Mouse (Mus musculus) thymus, adult 2 months (tissue): ENCODE data around the gene Efcc1. TPM values are rescaled to one million over a fixed set of nuclear protein-coding genes. Genes with fewer than 3 reads are reported as not detected.

Experiments
- DNase-seq: peaks from one replicate; pipeline ENCODE4 v3.0.0; 2021
- H3K27ac ChIP-seq: fragments of 200-500 bp; 2 replicates; pipeline ENCODE4 v1.5.1; 2012; ENCODE audit warnings: low read length, control low read depth; ENCODE audit not compliant: control insufficient read depth, insufficient read depth
- H3K27me3 ChIP-seq: fragments of 200-500 bp; 2 replicates; pipeline ENCODE4 v1.6.1; 2012; ENCODE audit warnings: mild to moderate bottlenecking, low read length, moderate library complexity, mixed read lengths; ENCODE audit not compliant: control insufficient read depth, insufficient read depth
- H3K36me3 ChIP-seq: fragments of 200-500 bp; 2 replicates; pipeline ENCODE4 v1.6.1; 2012; ENCODE audit warnings: mild to moderate bottlenecking, low read length, moderate library complexity; ENCODE audit not compliant: control insufficient read depth, insufficient read depth
- H3K4me1 ChIP-seq: fragments of 200-500 bp; replicated peaks from 2 replicates; pipeline ENCODE4 v1.6.1; 2012; ENCODE audit warnings: low read length; ENCODE audit not compliant: control insufficient read depth, insufficient read depth
- H3K4me3 ChIP-seq: fragments of 200-500 bp; 2 replicates; pipeline ENCODE4 v1.5.1; 2012; ENCODE audit warnings: mild to moderate bottlenecking, low read length, control low read depth, moderate library complexity; ENCODE audit not compliant: control insufficient read depth, insufficient read depth
- CTCF ChIP-seq: fragments of 200-500 bp; IDR thresholded peaks from 2 replicates; pipeline ENCODE4 v1.5.1; 2012; ENCODE audit warnings: mild to moderate bottlenecking, control low read depth, low read length, moderate library complexity, borderline replicate concordance; ENCODE audit not compliant: control insufficient read depth, poor library complexity, insufficient read depth; ENCODE audit errors: extremely low read depth
- POLR2A ChIP-seq: fragments of 200-500 bp; IDR thresholded peaks from 2 replicates; pipeline ENCODE4 v1.6.1; 2012; ENCODE audit warnings: mild to moderate bottlenecking, low read length, control low read depth, moderate library complexity; ENCODE audit not compliant: control insufficient read depth, poor library complexity, insufficient read depth; ENCODE audit errors: extremely low read depth
- WGBS: fragments of 180-500 bp; shearing (Covaris S2); methylation state at CpG from one replicate; pipeline ENCODE4 v1.1.7; 2018; 5-methylcytosine and 5-hydroxymethylcytosine counted together
- polyA plus RNA-seq: library from polyadenylated mRNA; depleted of rRNA; stranded (reverse); fragments of >200 nt; gene quantifications from 2 replicates; pipeline ENCODE4 v1.2.3, GENCODE M21; 2012

Gene Efcc1
- polyA plus RNA-seq, 1 experiment = 0.55 TPM

- Histone ChIP-seq H3K4me1 (no peaks in the 10 kb centered on the region), H3K4me3 (no peak overlapping the region), H3K27me3 (no peaks in the 10 kb centered on the region), H3K27ac (no peak overlapping the region), H3K36me3 (no peaks in the 10 kb centered on the region)
- WGBS = 80% methylated on average over 1 of the region's 1 CpGs
- DNase-seq = no peak
- TF ChIP-seq POLR2A (no peak), CTCF (no peak)
Observed at GRCm38 (mm10) chr6:87776663-87777062, 46.0 kb downstream of the Efcc1 start.

GRCm38 (mm10) chr6:87777842-87778241 is 47.2 kb downstream of the Efcc1 start, which contains the start of gene Gp9:
TSS of gene Gp9 (plus strand) at chr6:87778072.
- no peaks in the 10 kb centered on the region for H3K36me3 ChIP-seq
- H3K4me3 ChIP-seq = no peak within 1 kb of the TSS
- no peak within 1 kb of the TSS for H3K27ac ChIP-seq
- WGBS = 4% methylated on average over 2 of the region's 2 CpGs
- TF ChIP-seq CTCF = no peak
- no peak for TF ChIP-seq POLR2A
- no peaks in the 10 kb centered on the region for H3K27me3 ChIP-seq
- DNase-seq = no peak
- H3K4me1 ChIP-seq = no peaks in the 10 kb centered on the region

GRCm38 (mm10) chr6:87778294-87779173 is 47.9 kb downstream of the Efcc1 start:
- no peaks in the 10 kb centered on the region for H3K4me1 ChIP-seq
- no peak overlapping the region for H3K4me3 ChIP-seq
- no peak for DNase-seq
- H3K27me3 ChIP-seq = no peaks in the 10 kb centered on the region
- H3K36me3 ChIP-seq = no peaks in the 10 kb centered on the region
- no peak for TF ChIP-seq POLR2A
- TF ChIP-seq CTCF = no peak
- WGBS = 56% methylated on average over 11 of the region's 11 CpGs
- H3K27ac ChIP-seq = no peak overlapping the region

- TF ChIP-seq CTCF (no peak), POLR2A (no peak)
- Histone ChIP-seq H3K27ac (no peak overlapping the region), H3K4me3 (no peak overlapping the region), H3K36me3 (no peaks in the 10 kb centered on the region), H3K4me1 (no peaks in the 10 kb centered on the region), H3K27me3 (no peaks in the 10 kb centered on the region)
- no peak for DNase-seq
- WGBS = 92% methylated on average over 11 of the region's 11 CpGs
Observed at GRCm38 (mm10) chr6:87779174-87780165, 48.8 kb downstream of the Efcc1 start.

GRCm38 (mm10) chr6:87780546-87781301 is 50.1 kb downstream of the Efcc1 start:
- Histone ChIP-seq H3K27me3 (no peaks in the 10 kb centered on the region), H3K36me3 (no peaks in the 10 kb centered on the region), H3K4me3 (no peak overlapping the region), H3K4me1 (no peaks in the 10 kb centered on the region), H3K27ac (no peak overlapping the region)
- DNase-seq = no peak
- TF ChIP-seq POLR2A = no peak
- TF ChIP-seq CTCF = no peak
- 94% methylated on average over 10 of the region's 10 CpGs for WGBS
